Comparison of ENCODE assay signal across 16 mouse cellular contexts in genomic region chr11:114654552-114654951, GRCm38 (mm10). TPM values are rescaled to one million over a fixed set of nuclear protein-coding genes. Genes with fewer than 3 reads are reported as not detected.
DNase-seq lines count a peak whose midpoint lies in the region; ATAC-seq and TF ChIP-seq lines count a peak whose summit lies in the region.
"Had no signal": no experiment of that assay in that cellular context is flagged by ENCODE, and none has a peak within 500 bp of the region (broad histone marks: within the 10 kb centered on the region; RNA-seq: fewer than 3 reads in every experiment).

No protein-coding gene starts in this region.

- H3K27ac ChIP-seq in layer of hippocampus, adult 2 months = no peak overlapping the region
- no peak overlapping the region for H3K27ac ChIP-seq in ES-Bruce4 (ENCODE audit: insufficient read depth, low read length)
- no peak overlapping the region for H3K27ac ChIP-seq in lung, postnatal 0 days (ENCODE audit: low read length)
- H3K27ac ChIP-seq: heart, embryonic 15.5 days; midbrain, embryonic 13.5 days; neural tube, embryonic 12.5 days had no signal

- no peak overlapping the region for H3K4me3 ChIP-seq in layer of hippocampus, adult 2 months
- no peak overlapping the region for H3K4me3 ChIP-seq in ES-Bruce4 (ENCODE audit: low read depth, low read length)
- H3K4me3 ChIP-seq in lung, postnatal 0 days (ENCODE audit: low read depth, low read length) = no peak overlapping the region
- H3K4me3 ChIP-seq: erythroblast, embryonic 14.5 days; heart, embryonic 15.5 days; midbrain, embryonic 13.5 days; neural tube, embryonic 12.5 days had no signal

- 32% methylated on average over 5 of the region's 5 CpGs for WGBS in lung, postnatal 0 days

- no peak for TF ChIP-seq EP300 in ES-Bruce4 (IDR thresholded peaks at IDR 0.05; ENCODE audit: insufficient read depth, low read depth, low read length)
- no peak for TF ChIP-seq EP300 in lung, postnatal 0 days (IDR thresholded peaks at IDR 0.05)

- TF ChIP-seq CTCF in layer of hippocampus, adult 2 months (conservative IDR thresholded peaks at IDR 0.05) = peak; percentile 65
- TF ChIP-seq CTCF in ES-Bruce4 (IDR thresholded peaks at IDR 0.05; ENCODE audit: low read depth, low read length) = peak; percentile 57
- TF ChIP-seq CTCF in lung, postnatal 0 days (IDR thresholded peaks at IDR 0.05) = peak; percentile 46

- H3K9ac ChIP-seq in ES-Bruce4 (ENCODE audit: low read depth, poor library complexity, severe bottlenecking) = no peak overlapping the region
- no peak overlapping the region for H3K9ac ChIP-seq in lung, postnatal 0 days (replicated peaks; ENCODE audit: low read depth)
- H3K9ac ChIP-seq: heart, embryonic 15.5 days; midbrain, embryonic 13.5 days; neural tube, embryonic 12.5 days had no signal

- no peaks in the 10 kb centered on the region for H3K36me3 ChIP-seq in ES-Bruce4 (ENCODE audit: control insufficient read depth, insufficient read depth, low read length, poor library complexity, severe bottlenecking)
- no peaks in the 10 kb centered on the region for H3K36me3 ChIP-seq in lung, postnatal 0 days (ENCODE audit: insufficient read depth, low read length)
- H3K36me3 ChIP-seq: heart, embryonic 15.5 days; midbrain, embryonic 13.5 days; neural tube, embryonic 12.5 days had no signal

- TF ChIP-seq POLR2A in ES-Bruce4 (IDR thresholded peaks at IDR 0.05; ENCODE audit: insufficient read depth, low read length) = no peak

- no peaks in the 10 kb centered on the region for H3K27me3 ChIP-seq in ES-Bruce4 (ENCODE audit: control insufficient read depth, insufficient read depth, low read length, poor library complexity, severe bottlenecking)
- H3K27me3 ChIP-seq in lung, postnatal 0 days (replicated peaks; ENCODE audit: insufficient read depth, low read length) = no peaks in the 10 kb centered on the region

- no peaks in the 10 kb centered on the region for H3K4me1 ChIP-seq in ES-Bruce4 (ENCODE audit: control insufficient read depth, insufficient read depth, low read length)
- no peaks in the 10 kb centered on the region for H3K4me1 ChIP-seq in lung, postnatal 0 days (ENCODE audit: insufficient read depth, low read depth, low read length)
- H3K4me1 ChIP-seq: heart, embryonic 15.5 days had no signal

- ATAC-seq in lung, postnatal 0 days = no peak
- ATAC-seq: midbrain, embryonic 13.5 days had no signal

- no peaks in the 10 kb centered on the region for H3K9me3 ChIP-seq in ES-Bruce4 (replicated peaks; ENCODE audit: control insufficient read depth, insufficient read depth, low read length, poor library complexity, severe bottlenecking)
- H3K9me3 ChIP-seq in lung, postnatal 0 days (ENCODE audit: low read length) = no peaks in the 10 kb centered on the region
- H3K9me3 ChIP-seq: heart, embryonic 15.5 days; midbrain, embryonic 13.5 days; neural tube, embryonic 12.5 days had no signal

- no peak overlapping the region for H3K4me2 ChIP-seq in lung, postnatal 0 days (replicated peaks; ENCODE audit: low read depth, low read length)
- H3K4me2 ChIP-seq: heart, embryonic 15.5 days; liver, embryonic 11.5 days; midbrain, embryonic 13.5 days; neural tube, embryonic 12.5 days had no signal

- DNase-seq in layer of hippocampus, adult 2 months (ENCODE audit: low spot score in 2 of 2) = no peak
- DNase-seq in layer of hippocampus, adult 9-10 months (ENCODE audit: low spot score) = no peak
- DNase-seq in CD4-positive helper T cell, adult 2 months (ENCODE audit: low read depth, low spot score) = peak; percentile 32
- DNase-seq in lung, postnatal 0 days (ENCODE audit: low spot score) = peak; percentile 33
- no peak for DNase-seq in kidney, postnatal 36 days
- DNase-seq in spleen, postnatal 4 days (ENCODE audit: low spot score in 2 of 2) = no peak
- DNase-seq: adrenal gland, postnatal 10 days; kidney, postnatal 4 days; right cerebral cortex, adult 18-20 months; thymus, postnatal 14 days had no signal

RNA-seq across cellular contexts. Expression of gene Rpl38, which starts 13.8 kb away (rescaled TPM):
- total RNA-seq in layer of hippocampus, adult 2 months (2021) = 100 to 1,000 TPM; 905 to 943 TPM
- polyA plus RNA-seq in ES-Bruce4 (2011; ENCODE audit: insufficient read depth, insufficient read length, low read depth, missing spikeins) = 1,928 and 2,044 TPM in 2 replicates
- 728 and 824 TPM in 2 replicates for polyA plus RNA-seq in lung, postnatal 0 days (2015; fragmentation: Nextera tagmentation; extraction: Ambion mirVana)

RNA-seq across cellular contexts. Expression of gene Ttyh2, which starts 20.7 kb away (rescaled TPM):
- total RNA-seq in layer of hippocampus, adult 2 months (2021) = 10 to 100 TPM; 24.4 to 27.8 TPM
- polyA plus RNA-seq in ES-Bruce4 (2011; ENCODE audit: insufficient read depth, insufficient read length, low read depth, missing spikeins) = 11.7 and 11.8 TPM in 2 replicates
- 20.1 and 22.3 TPM in 2 replicates for polyA plus RNA-seq in lung, postnatal 0 days (2015; fragmentation: Nextera tagmentation; extraction: Ambion mirVana)

Comparison
In these comparisons a context has a peak if more than half of its experiments do, and no peak if none do; other contexts are left out.
1. DNase-seq: peak in CD4-positive helper T cell, adult 2 months (single experiment) and lung, postnatal 0 days (single experiment); none in layer of hippocampus, adult 2 months (0 of 2), layer of hippocampus, adult 9-10 months (single experiment), kidney, postnatal 36 days (0 of 2) and spleen, postnatal 4 days (0 of 2).
2. Peak in every context shown above with its lines, with median percentiles within 50 percentile points of each other: CTCF ChIP-seq.